Mouse (Mus musculus) midbrain, embryonic 13.5 days (tissue): ENCODE results near the gene Rtl9. TPM values are rescaled to one million over a fixed set of nuclear protein-coding genes. Genes with fewer than 3 reads are reported as not detected.
A peak's percentile ranks its signal among the peaks of the same experiment; 100 is the strongest.

ENCODE experiments used
- ATAC-seq: fragments of 200-750 bp; cut with Nextera tagmentation; 2 replicates; pipeline ENCODE4 v1.8.0; 2017; ENCODE audit warnings: mild to moderate bottlenecking, moderate TSS enrichment, moderate library complexity
- H3K27ac ChIP-seq: fragments of 300-500 bp; sonication (generic); 2 replicates; pipeline ENCODE4 v1.5.1; 2015; ENCODE audit warnings: inconsistent platforms, mild to moderate bottlenecking, moderate library complexity
- H3K27me3 ChIP-seq: fragments of 300-500 bp; sonication (generic); 2 replicates; pipeline ENCODE4 v1.6.1; 2015; ENCODE audit warnings: mild to moderate bottlenecking, inconsistent platforms
- H3K36me3 ChIP-seq: fragments of 300-500 bp; sonication (generic); 2 replicates; pipeline ENCODE4 v1.6.1; 2015; ENCODE audit warnings: mild to moderate bottlenecking, inconsistent platforms
- H3K4me1 ChIP-seq: fragments of 300-500 bp; sonication (generic); replicated peaks from 2 replicates; pipeline ENCODE4 v1.6.1; 2015; ENCODE audit warnings: inconsistent platforms
- H3K4me2 ChIP-seq: fragments of 300-500 bp; sonication (generic); replicated peaks from 2 replicates; pipeline ENCODE4 v1.6.1; 2015; ENCODE audit warnings: moderate library complexity, mild to moderate bottlenecking, inconsistent platforms
- H3K4me3 ChIP-seq: fragments of 300-500 bp; sonication (generic); replicated peaks from 2 replicates; pipeline ENCODE4 v1.5.1; 2015; ENCODE audit warnings: mild to moderate bottlenecking, inconsistent platforms
- H3K9ac ChIP-seq: fragments of 300-500 bp; sonication (generic); replicated peaks from 2 replicates; pipeline ENCODE4 v1.6.1; 2015; ENCODE audit warnings: mild to moderate bottlenecking, inconsistent platforms
- H3K9me3 ChIP-seq: fragments of 300-500 bp; sonication (generic); 2 replicates; pipeline ENCODE4 v1.6.1; 2016; ENCODE audit warnings: mild to moderate bottlenecking, inconsistent platforms
- WGBS: fragments of 180-500 bp; shearing (Covaris S2); methylation state at CpG from one replicate; pipeline ENCODE4 v1.1.7; 2015; 5-methylcytosine and 5-hydroxymethylcytosine counted together
- polyA plus RNA-seq: library from polyadenylated mRNA; unstranded; fragments of >200 nt; fragmentation: Nextera tagmentation; extraction: Ambion mirVana; gene quantifications from 2 replicates; pipeline ENCODE4 v1.2.1, GENCODE M21; 2015

Rtl9 gene
- 0.34 and 0.35 TPM in 2 replicates for polyA plus RNA-seq

GRCm38 (mm10) chrX:143099044-143099754, at the start of gene Rtl9:
Gene Rtl9, plus strand, starts transcription at chrX:143099594.
- WGBS, result 89% methylated on average over 1 of the region's 1 CpGs
- no peak within 1 kb of the TSS for H3K4me2 ChIP-seq
- ATAC-seq, result peak; percentile 74; the same call in 1 of the 2 replicates

GRCm38 (mm10) chrX:143051478-143051877, 47.9 kb upstream of the Rtl9 start:
- H3K9ac ChIP-seq, result no peak overlapping the region
- H3K27ac ChIP-seq, result no peak overlapping the region
- no peaks in the 10 kb centered on the region for H3K9me3 ChIP-seq
- no peaks in the 10 kb centered on the region for H3K4me1 ChIP-seq
- no peak overlapping the region for H3K4me2 ChIP-seq
- no peak overlapping the region for H3K4me3 ChIP-seq
- no peaks in the 10 kb centered on the region for H3K36me3 ChIP-seq
- H3K27me3 ChIP-seq, result peaks cover 15% of the 10 kb centered on the region; the same call in 1 of the 2 replicates
- no peak for ATAC-seq

More at GRCm38 (mm10) chrX:143099044-143099754, at the start of gene Rtl9:
- no peaks in the 10 kb centered on the region for H3K4me1 ChIP-seq
- H3K9ac ChIP-seq, result no peak within 1 kb of the TSS
- no peaks in the 10 kb centered on the region for H3K9me3 ChIP-seq
- H3K27ac ChIP-seq, result no peak within 1 kb of the TSS
- no peak within 1 kb of the TSS for H3K4me3 ChIP-seq
- H3K27me3 ChIP-seq, result no peaks in the 10 kb centered on the region; the same call in 1 of the 2 replicates
- no peaks in the 10 kb centered on the region for H3K36me3 ChIP-seq

GRCm38 (mm10) chrX:143051921-143052320, 47.5 kb upstream of the Rtl9 start:
- Histone ChIP-seq H3K4me1 (no peaks in the 10 kb centered on the region), H3K36me3 (no peaks in the 10 kb centered on the region), H3K9ac (no peak overlapping the region), H3K9me3 (no peaks in the 10 kb centered on the region), H3K27ac (no peak overlapping the region), H3K27me3 (peaks cover 15% of the 10 kb centered on the region; the same call in 1 of the 2 replicates), H3K4me3 (no peak overlapping the region), H3K4me2 (no peak overlapping the region)
- ATAC-seq, result no peak
- 79% methylated on average over 4 of the region's 4 CpGs for WGBS

- ATAC-seq, result peak; percentile 66
- Histone ChIP-seq H3K27ac (no peak overlapping the region), H3K36me3 (no peaks in the 10 kb centered on the region), H3K9me3 (no peaks in the 10 kb centered on the region), H3K9ac (no peak overlapping the region), H3K4me1 (no peaks in the 10 kb centered on the region), H3K27me3 (peaks cover 20% of the 10 kb centered on the region; the same call in 1 of the 2 replicates), H3K4me3 (no peak overlapping the region), H3K4me2 (peak overlapping the region; percentile 26)
- WGBS, result 14% methylated on average over 12 of the region's 12 CpGs
These were observed 40.6 kb upstream of the Rtl9 start for GRCm38 (mm10) chrX:143058829-143059228.

- Histone ChIP-seq H3K27me3 (peaks cover 30% of the 10 kb centered on the region; the same call in 1 of the 2 replicates), H3K36me3 (no peaks in the 10 kb centered on the region), H3K27ac (no peak overlapping the region), H3K4me2 (no peak overlapping the region), H3K4me1 (no peaks in the 10 kb centered on the region), H3K4me3 (no peak overlapping the region), H3K9me3 (no peaks in the 10 kb centered on the region), H3K9ac (no peak overlapping the region)
- WGBS, result 79% methylated on average over 11 of the region's 11 CpGs
- ATAC-seq, result no peak
These were observed 36.6 kb upstream of the Rtl9 start for GRCm38 (mm10) chrX:143062641-143063355.

GRCm38 (mm10) chrX:143063780-143064179, 35.6 kb upstream of the Rtl9 start:
- Histone ChIP-seq H3K4me3 (no peak overlapping the region), H3K36me3 (no peaks in the 10 kb centered on the region), H3K9ac (no peak overlapping the region), H3K27ac (no peak overlapping the region), H3K27me3 (peaks cover 35% of the 10 kb centered on the region; the same call in 1 of the 2 replicates), H3K9me3 (no peaks in the 10 kb centered on the region), H3K4me2 (no peak overlapping the region), H3K4me1 (no peaks in the 10 kb centered on the region)
- no peak; the same call in 1 of the 2 replicates for ATAC-seq
- 56% methylated on average over 7 of the region's 7 CpGs for WGBS

GRCm38 (mm10) chrX:143064288-143064687, 35.1 kb upstream of the Rtl9 start:
- Histone ChIP-seq H3K4me1 (no peaks in the 10 kb centered on the region), H3K27me3 (peaks cover 35% of the 10 kb centered on the region; the same call in 1 of the 2 replicates), H3K9ac (no peak overlapping the region), H3K27ac (no peak overlapping the region), H3K36me3 (no peaks in the 10 kb centered on the region), H3K4me3 (no peak overlapping the region), H3K4me2 (no peak overlapping the region), H3K9me3 (no peaks in the 10 kb centered on the region)
- WGBS, result 70% methylated on average over 9 of the region's 9 CpGs
- ATAC-seq, result peak; percentile 53; the same call in 1 of the 2 replicates

- no peaks in the 10 kb centered on the region for H3K4me1 ChIP-seq
- no peaks in the 10 kb centered on the region for H3K9me3 ChIP-seq
- no peak overlapping the region for H3K27ac ChIP-seq
- H3K27me3 ChIP-seq, result peaks cover 27% of the 10 kb centered on the region; the same call in 1 of the 2 replicates
- no peak overlapping the region for H3K4me3 ChIP-seq
- no peak overlapping the region for H3K9ac ChIP-seq
- 59% methylated on average over 17 of the region's 17 CpGs for WGBS
- H3K36me3 ChIP-seq, result no peaks in the 10 kb centered on the region
- 0 out of 2 replicates have a peak, but pooled peaks have one; percentile 14 for ATAC-seq
- no peak overlapping the region for H3K4me2 ChIP-seq
These were observed 32.9 kb upstream of the Rtl9 start for GRCm38 (mm10) chrX:143066320-143067114.

GRCm38 (mm10) chrX:143067115-143067514, 32.3 kb upstream of the Rtl9 start:
- Histone ChIP-seq H3K4me3 (no peak overlapping the region), H3K36me3 (no peaks in the 10 kb centered on the region), H3K27ac (no peak overlapping the region), H3K27me3 (peaks cover 27% of the 10 kb centered on the region; the same call in 1 of the 2 replicates), H3K4me1 (no peaks in the 10 kb centered on the region), H3K9me3 (no peaks in the 10 kb centered on the region), H3K4me2 (no peak overlapping the region), H3K9ac (no peak overlapping the region)
- 100% methylated on average over 1 of the region's 1 CpGs for WGBS
- ATAC-seq, result no peak

GRCm38 (mm10) chrX:143067576-143067975, 31.8 kb upstream of the Rtl9 start:
- 82% methylated on average over 5 of the region's 5 CpGs for WGBS
- Histone ChIP-seq H3K9ac (no peak overlapping the region), H3K4me1 (no peaks in the 10 kb centered on the region), H3K27ac (no peak overlapping the region), H3K9me3 (no peaks in the 10 kb centered on the region), H3K4me3 (no peak overlapping the region), H3K36me3 (no peaks in the 10 kb centered on the region), H3K27me3 (peaks cover 27% of the 10 kb centered on the region; the same call in 1 of the 2 replicates), H3K4me2 (no peak overlapping the region)
- ATAC-seq, result no peak

GRCm38 (mm10) chrX:143080458-143081336, 18.7 kb upstream of the Rtl9 start:
- H3K36me3 ChIP-seq, result no peaks in the 10 kb centered on the region
- peak overlapping the region; percentile 36; the same call in 1 of the 2 replicates for H3K9ac ChIP-seq
- H3K27me3 ChIP-seq, result peaks cover 60% of the 10 kb centered on the region
- peak; percentile 86 for ATAC-seq
- no peaks in the 10 kb centered on the region for H3K9me3 ChIP-seq
- H3K27ac ChIP-seq, result no peak overlapping the region
- peak overlapping the region; percentile 57 for H3K4me2 ChIP-seq
- H3K4me3 ChIP-seq, result peak overlapping the region; percentile 34
- H3K4me1 ChIP-seq, result 0 out of 2 replicates have a peak, but pooled peaks cover 3% of the 10 kb centered on the region
- WGBS, result 30% methylated on average over 23 of the region's 23 CpGs
